Mouse (Mus musculus): ENCODE measurements around the gene Hmcn1. TPM values are rescaled to one million over a fixed set of nuclear protein-coding genes. Genes with fewer than 3 reads are reported as not detected.

Hmcn1 gene
- total RNA-seq, 2 experiments from 2014 or later: not detected

DNA sequence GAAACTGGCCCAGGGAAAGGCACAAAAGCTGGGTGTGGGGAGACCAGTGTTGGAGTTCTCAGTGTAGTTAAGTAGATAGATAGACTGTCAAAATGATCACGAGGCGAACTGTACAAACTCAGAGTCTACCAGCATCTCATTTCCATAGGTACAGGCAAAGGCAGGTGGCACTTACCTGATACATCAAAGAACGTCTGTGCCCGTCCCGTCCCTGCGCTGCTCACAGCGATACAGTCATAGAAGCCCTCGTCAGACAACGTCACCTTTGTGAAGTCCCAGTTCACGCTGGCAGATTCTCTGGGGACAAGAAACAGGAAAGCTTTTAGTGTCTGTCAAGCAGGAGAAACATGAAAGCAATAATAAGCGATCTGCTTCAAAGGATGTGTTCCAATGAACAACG is 190.6 kb downstream of the Hmcn1 start:
- no peak for ATAC-seq (replicated peaks; ENCODE audit: low FRiP score, poor library complexity, severe bottlenecking)

GRCm38 (mm10) chr1:150800611-150801263 is 192.5 kb downstream of the Hmcn1 start:
- ATAC-seq (replicated peaks; ENCODE audit: low FRiP score, poor library complexity, severe bottlenecking): no peak

DNA sequence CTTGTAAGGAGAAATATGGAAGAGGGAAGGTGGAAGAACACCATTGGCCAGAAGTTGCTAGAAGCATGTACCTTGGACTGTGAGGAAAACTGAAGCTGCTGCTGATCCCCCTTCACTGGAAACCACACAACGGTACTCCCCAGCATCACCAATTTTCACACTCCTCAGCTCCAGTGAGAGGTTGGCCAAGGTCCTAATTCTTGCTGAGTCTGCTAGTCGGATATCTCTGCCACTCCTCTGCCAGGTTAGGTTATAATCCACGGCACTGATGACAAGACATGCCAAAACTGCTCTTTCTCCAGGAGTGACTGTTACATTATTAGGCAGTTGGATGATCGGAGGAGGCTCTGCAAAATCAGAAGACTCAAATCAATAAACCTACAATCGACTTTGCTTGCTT is 194.6 kb downstream of the Hmcn1 start:
- ATAC-seq (replicated peaks; ENCODE audit: low FRiP score, poor library complexity, severe bottlenecking): no peak

DNA sequence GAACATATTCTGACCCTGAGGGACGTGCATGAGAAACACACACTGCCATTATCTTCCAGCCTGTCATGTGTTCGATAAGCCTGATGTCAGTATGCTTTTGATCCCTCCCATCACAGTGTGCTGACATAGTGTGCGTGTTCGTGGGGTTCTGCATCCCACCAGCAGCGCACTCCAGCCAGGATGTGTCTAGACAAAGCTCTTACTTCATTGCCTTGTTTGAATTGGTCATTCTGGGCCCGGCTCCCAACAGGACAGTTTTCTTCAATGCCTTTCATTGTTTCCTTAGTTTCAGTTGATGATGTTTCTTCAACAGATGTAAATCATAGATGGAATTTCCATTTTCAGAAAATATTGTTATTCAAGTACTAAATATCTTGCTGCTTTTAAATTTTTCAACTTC is 206.5 kb downstream of the Hmcn1 start:
- no peak for ATAC-seq (replicated peaks; ENCODE audit: low FRiP score, poor library complexity, severe bottlenecking)

DNA sequence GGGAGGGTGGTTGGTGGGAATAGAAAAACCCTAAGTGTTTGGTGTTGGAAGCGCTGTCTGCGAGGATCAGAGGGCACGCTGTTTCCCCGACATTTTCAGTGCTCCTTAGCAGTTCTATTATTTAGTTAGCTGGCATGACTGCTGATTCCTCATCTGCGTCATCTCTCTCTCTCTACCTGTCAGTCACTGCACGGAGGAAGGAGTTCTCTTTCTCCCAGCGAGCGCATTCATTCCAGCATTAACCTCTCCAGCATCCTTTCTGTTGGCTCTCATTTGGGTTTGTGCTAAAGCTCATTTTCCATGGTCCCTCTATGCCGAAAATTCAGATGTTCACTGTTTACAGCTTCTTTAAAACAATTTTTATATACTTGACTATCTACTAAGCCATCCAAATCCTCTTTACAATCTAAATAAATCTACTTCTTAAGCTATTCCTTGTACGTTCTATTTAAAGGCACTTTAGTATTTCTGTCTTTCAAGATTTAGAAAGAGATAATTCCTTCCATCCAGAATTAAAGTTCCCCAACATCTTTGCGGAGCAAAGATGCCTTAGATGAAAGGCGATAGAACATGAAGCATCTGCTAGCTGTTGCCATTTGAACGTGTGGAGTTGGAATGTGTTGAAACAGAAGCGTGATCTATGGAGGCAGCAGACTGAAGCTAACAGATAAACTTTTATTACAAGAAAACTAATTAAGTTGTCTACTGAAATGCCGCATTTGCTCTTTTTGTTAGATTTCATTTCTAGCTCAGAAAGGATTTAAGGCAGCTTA is 210.0 kb downstream of the Hmcn1 start:
- ATAC-seq (replicated peaks; ENCODE audit: low FRiP score, poor library complexity, severe bottlenecking): no peak

DNA sequence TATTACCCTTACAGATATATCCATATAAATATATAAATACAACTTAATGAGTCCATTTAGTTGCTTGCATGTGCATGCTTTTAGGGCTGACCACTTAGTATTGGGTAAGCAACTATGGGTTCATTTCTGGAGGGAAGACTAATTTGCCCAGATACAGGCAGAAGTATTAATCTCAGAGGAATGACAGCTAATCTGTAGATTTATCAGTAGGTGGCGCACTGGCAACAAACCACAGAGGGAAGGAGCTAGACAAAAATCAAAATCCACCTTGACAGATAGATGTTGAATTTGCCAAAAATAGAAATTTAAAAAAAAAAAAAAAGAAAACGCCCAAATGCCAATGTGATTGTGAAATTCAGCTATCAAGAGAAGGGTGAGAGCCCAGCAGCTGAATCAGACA is 213.3 kb downstream of the Hmcn1 start:
- no peak for ATAC-seq (replicated peaks; ENCODE audit: low FRiP score, poor library complexity, severe bottlenecking)

GRCm38 (mm10) chr1:150776741-150777140 is 216.5 kb downstream of the Hmcn1 start:
- ATAC-seq (replicated peaks; ENCODE audit: low FRiP score, poor library complexity, severe bottlenecking): no peak

- no peak for ATAC-seq (replicated peaks; ENCODE audit: low FRiP score, poor library complexity, severe bottlenecking)
These were observed 217.5 kb downstream of the Hmcn1 start for GRCm38 (mm10) chr1:150775742-150776141.

GRCm38 (mm10) chr1:150772958-150773357 is 220.3 kb downstream of the Hmcn1 start:
- ATAC-seq (replicated peaks; ENCODE audit: low FRiP score, poor library complexity, severe bottlenecking): no peak

- ATAC-seq (replicated peaks; ENCODE audit: low FRiP score, poor library complexity, severe bottlenecking): no peak
These were observed 222.2 kb downstream of the Hmcn1 start for GRCm38 (mm10) chr1:150770948-150771521.

DNA sequence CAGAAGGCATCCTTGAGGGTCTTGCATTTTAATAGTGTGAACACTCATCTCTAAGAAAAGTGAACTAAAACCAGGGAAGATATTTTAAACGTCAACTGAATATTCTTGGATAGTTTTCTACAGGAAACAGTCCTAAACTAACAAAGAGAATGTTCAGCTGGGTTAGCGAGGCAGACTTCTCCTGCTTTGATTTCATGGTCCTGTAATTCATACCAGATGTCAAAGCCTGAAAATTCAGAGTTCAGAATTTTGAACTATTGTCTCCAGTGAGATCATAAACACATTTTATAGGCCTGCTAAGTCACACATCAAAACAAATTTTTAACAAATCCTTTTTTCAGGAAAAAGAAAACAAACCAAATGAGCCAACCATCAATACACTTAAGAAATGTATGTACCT is 223.4 kb downstream of the Hmcn1 start:
- ATAC-seq (replicated peaks; ENCODE audit: low FRiP score, poor library complexity, severe bottlenecking): no peak

DNA sequence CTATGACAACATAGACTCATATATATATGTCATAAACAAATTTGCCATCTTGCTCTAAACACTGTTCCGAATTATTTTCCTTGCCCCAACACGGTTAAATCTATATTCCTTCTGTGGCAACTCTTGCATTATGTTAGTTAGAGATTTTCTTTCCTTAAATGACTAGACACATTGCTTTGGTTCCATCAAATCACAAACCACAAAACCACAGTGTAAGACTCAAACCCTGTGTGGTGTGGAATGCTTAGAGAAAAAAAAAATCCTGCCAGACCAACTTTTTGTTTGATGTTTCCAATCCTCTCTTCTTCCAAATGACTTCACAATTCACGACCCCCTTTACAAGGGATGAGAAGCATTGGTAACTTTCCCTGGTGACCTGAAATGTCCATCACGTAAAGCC is 231.6 kb downstream of the Hmcn1 start:
- ATAC-seq (replicated peaks; ENCODE audit: low FRiP score, poor library complexity, severe bottlenecking): no peak

GRCm38 (mm10) chr1:150760801-150761331 is 232.4 kb downstream of the Hmcn1 start:
- ATAC-seq (replicated peaks; ENCODE audit: low FRiP score, poor library complexity, severe bottlenecking): no peak

GRCm38 (mm10) chr1:150759476-150760079 is 233.7 kb downstream of the Hmcn1 start:
- ATAC-seq (replicated peaks; ENCODE audit: low FRiP score, poor library complexity, severe bottlenecking): no peak

DNA sequence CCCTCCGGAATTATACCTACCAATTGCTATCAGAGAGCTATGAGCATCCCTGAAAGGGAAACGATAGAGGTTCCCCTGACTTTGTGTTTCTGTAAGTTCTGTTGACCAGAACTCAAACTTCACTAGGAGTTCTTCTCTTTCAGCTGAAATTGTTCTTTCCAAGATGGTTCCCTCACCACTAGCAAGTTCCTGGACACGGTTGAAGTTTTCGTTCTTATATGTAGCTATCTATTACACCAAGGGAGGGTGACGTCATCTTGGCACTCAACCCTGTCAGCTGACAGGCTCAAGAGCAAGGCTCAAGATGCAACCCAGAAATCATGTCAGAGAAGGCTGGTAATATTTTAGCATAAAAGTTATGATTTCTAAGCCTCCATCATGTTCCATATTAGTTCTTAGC is 239.3 kb downstream of the Hmcn1 start:
- ATAC-seq (replicated peaks; ENCODE audit: low FRiP score, poor library complexity, severe bottlenecking): no peak

DNA sequence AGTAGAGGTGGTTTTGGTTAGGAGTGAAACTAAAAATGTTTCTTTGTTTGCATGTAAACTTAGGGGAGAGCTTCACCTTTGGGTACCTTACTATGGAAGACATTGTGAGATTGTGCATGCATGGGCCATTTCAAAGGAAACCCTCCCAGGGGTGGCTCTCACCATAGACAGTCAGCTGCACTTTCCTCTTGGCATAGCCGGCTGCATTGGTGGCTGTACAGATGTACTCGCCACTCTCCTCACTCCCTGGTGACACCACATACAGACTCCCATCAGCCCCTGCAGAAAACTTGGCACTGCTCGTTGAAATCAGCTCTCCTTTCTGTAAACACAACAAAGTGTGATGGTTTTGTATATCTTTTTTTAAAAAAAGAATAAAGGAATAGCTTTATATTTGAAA is 244.5 kb downstream of the Hmcn1 start:
- ATAC-seq (replicated peaks; ENCODE audit: low FRiP score, poor library complexity, severe bottlenecking): no peak

- ATAC-seq (replicated peaks; ENCODE audit: low FRiP score, poor library complexity, severe bottlenecking): no peak
These were observed 245.5 kb downstream of the Hmcn1 start for GRCm38 (mm10) chr1:150747771-150748170.

- no peak for ATAC-seq (replicated peaks; ENCODE audit: low FRiP score, poor library complexity, severe bottlenecking)
These were observed 250.0 kb downstream of the Hmcn1 start for GRCm38 (mm10) chr1:150743097-150743843.

DNA sequence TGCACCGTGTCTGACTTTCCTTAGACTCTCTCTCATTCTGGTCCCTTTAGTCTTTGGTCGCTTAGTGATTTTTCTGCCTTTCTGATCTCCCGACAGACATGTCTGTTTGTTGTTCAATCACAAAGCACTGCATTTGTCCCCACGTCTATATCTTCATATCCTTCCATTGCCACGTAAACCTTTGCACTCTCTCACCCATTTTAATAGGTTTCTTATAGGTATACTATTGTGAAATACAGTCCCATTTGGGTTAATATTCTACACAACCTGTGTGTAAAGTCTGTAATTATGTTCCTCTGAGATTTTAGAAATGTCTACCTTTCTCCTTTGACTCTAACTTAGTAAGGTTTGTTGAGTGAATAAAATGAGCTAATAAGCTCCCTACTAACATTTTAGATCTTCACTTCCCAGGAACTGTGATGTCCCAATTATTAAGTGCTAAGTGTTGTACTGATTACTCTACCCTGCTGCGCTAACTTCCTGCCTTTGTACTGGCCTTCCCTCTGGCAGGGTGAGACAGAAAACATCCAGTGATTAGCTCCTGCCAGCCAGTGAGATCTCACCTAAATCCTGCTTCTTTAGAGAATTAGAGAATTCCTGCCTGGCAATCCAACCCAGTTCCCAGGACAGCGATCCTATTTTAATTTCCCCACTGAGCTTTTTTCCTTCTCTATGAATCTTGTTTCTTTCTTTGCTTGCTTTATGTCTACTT is 250.7 kb downstream of the Hmcn1 start:
- ATAC-seq (replicated peaks; ENCODE audit: low FRiP score, poor library complexity, severe bottlenecking): 0 out of 2 replicates have a peak, but pooled peaks have one; percentile 39
